ENCODE assay signal across 17 mouse cellular contexts in the genomic region with DNA sequence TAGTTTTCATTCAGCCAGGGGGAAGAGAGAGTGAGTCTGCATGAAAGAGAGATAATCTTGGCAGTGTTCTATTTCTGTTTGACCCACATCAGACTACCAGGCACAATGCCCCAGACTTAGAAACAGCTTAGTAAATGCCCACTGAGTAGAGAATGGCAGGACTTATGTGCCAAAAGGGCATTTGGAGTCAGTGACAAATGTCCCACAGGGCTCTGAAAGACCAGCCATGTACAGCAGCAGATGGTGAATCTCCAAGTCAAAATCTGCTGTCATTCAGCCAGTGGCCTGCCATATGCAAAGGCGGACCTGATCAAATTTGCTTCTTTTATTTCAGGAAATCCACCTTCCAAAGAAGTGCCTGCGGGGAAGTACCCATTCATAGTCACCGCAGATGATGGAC. TPM values are rescaled to one million over a fixed set of nuclear protein-coding genes. Genes with fewer than 3 reads are reported as not detected.
DNase-seq lines count a peak whose midpoint lies in the region; ATAC-seq lines count a peak whose summit lies in the region.
"Had no signal": no experiment of that assay in that cellular context is flagged by ENCODE, and none has a peak within 500 bp of the region (broad histone marks: within the 10 kb centered on the region; RNA-seq: fewer than 3 reads in every experiment).

No protein-coding gene starts in this region.

- H3K27me3 ChIP-seq in heart, embryonic 10.5 days (ENCODE audit: insufficient read depth, poor library complexity, severe bottlenecking), result no peaks in the 10 kb centered on the region
- H3K27me3 ChIP-seq in heart, embryonic 11.5 days (ENCODE audit: control insufficient read depth, insufficient read depth, low read length), result no peaks in the 10 kb centered on the region
- H3K27me3 ChIP-seq in midbrain, embryonic 14.5 days (ENCODE audit: control insufficient read depth, insufficient read depth, low read length), result no peaks in the 10 kb centered on the region
- no peaks in the 10 kb centered on the region for H3K27me3 ChIP-seq in midbrain, embryonic 11.5 days (ENCODE audit: control insufficient read depth, insufficient read depth, low read length)
- no peaks in the 10 kb centered on the region for H3K27me3 ChIP-seq in kidney, embryonic 15.5 days
- H3K27me3 ChIP-seq: embryonic facial prominence, embryonic 12.5 days; stomach, embryonic 15.5 days had no signal

- ATAC-seq in heart, embryonic 11.5 days (replicated peaks; ENCODE audit: insufficient number of reproducible peaks, low FRiP score, low TSS enrichment), result no peak
- ATAC-seq in midbrain, embryonic 14.5 days (ENCODE audit: low FRiP score, low TSS enrichment), result no peak
- ATAC-seq in midbrain, embryonic 11.5 days (ENCODE audit: low FRiP score), result no peak
- ATAC-seq in kidney, embryonic 15.5 days (replicated peaks; ENCODE audit: low FRiP score), result no peak

- H3K36me3 ChIP-seq in heart, embryonic 10.5 days, result 0 out of 2 replicates have a peak, but pooled peaks cover 3% of the 10 kb centered on the region
- H3K36me3 ChIP-seq in heart, embryonic 11.5 days (ENCODE audit: control insufficient read depth, insufficient read depth, low read length), result peaks cover 3% of the 10 kb centered on the region; the same call in 1 of the 2 replicates
- no peaks in the 10 kb centered on the region for H3K36me3 ChIP-seq in midbrain, embryonic 14.5 days (ENCODE audit: control insufficient read depth, insufficient read depth, low read length)
- H3K36me3 ChIP-seq in midbrain, embryonic 11.5 days (ENCODE audit: control insufficient read depth, insufficient read depth, low read length), result no peaks in the 10 kb centered on the region
- no peaks in the 10 kb centered on the region for H3K36me3 ChIP-seq in kidney, embryonic 15.5 days
- H3K36me3 ChIP-seq: embryonic facial prominence, embryonic 12.5 days; stomach, embryonic 15.5 days had no signal

- peaks cover 20% of the 10 kb centered on the region; the same call in 1 of the 2 replicates for H3K4me1 ChIP-seq in heart, embryonic 10.5 days
- H3K4me1 ChIP-seq in heart, embryonic 11.5 days (ENCODE audit: control insufficient read depth, insufficient read depth, low read length), result peaks cover 16% of the 10 kb centered on the region
- no peaks in the 10 kb centered on the region for H3K4me1 ChIP-seq in midbrain, embryonic 14.5 days (ENCODE audit: control insufficient read depth, insufficient read depth, low read length)
- no peaks in the 10 kb centered on the region for H3K4me1 ChIP-seq in midbrain, embryonic 11.5 days (ENCODE audit: control insufficient read depth, insufficient read depth, low read length)
- H3K4me1 ChIP-seq in kidney, embryonic 15.5 days, result no peaks in the 10 kb centered on the region
- H3K4me1 ChIP-seq: embryonic facial prominence, embryonic 12.5 days; stomach, embryonic 15.5 days had no signal

- no peak overlapping the region for H3K4me3 ChIP-seq in heart, embryonic 10.5 days
- no peak overlapping the region for H3K4me3 ChIP-seq in heart, embryonic 11.5 days (ENCODE audit: low read depth, low read length)
- H3K4me3 ChIP-seq in midbrain, embryonic 14.5 days (replicated peaks; ENCODE audit: low read depth, low read length), result no peak overlapping the region
- no peak overlapping the region for H3K4me3 ChIP-seq in midbrain, embryonic 11.5 days (ENCODE audit: low read depth, low read length)
- no peak overlapping the region for H3K4me3 ChIP-seq in kidney, embryonic 15.5 days (replicated peaks)
- H3K4me3 ChIP-seq: embryonic facial prominence, embryonic 12.5 days; left cerebral cortex, adult 2 months; stomach, embryonic 15.5 days had no signal

- no peak overlapping the region for H3K27ac ChIP-seq in heart, embryonic 10.5 days
- no peak overlapping the region for H3K27ac ChIP-seq in heart, embryonic 11.5 days (ENCODE audit: low read depth, low read length)
- no peak overlapping the region for H3K27ac ChIP-seq in midbrain, embryonic 14.5 days (replicated peaks; ENCODE audit: low read depth, low read length)
- no peak overlapping the region for H3K27ac ChIP-seq in midbrain, embryonic 11.5 days (ENCODE audit: low read depth, low read length)
- no peak overlapping the region for H3K27ac ChIP-seq in kidney, embryonic 15.5 days
- H3K27ac ChIP-seq: embryonic facial prominence, embryonic 12.5 days; left cerebral cortex, adult 2 months; macrophage; stomach, embryonic 15.5 days had no signal

- H3K4me2 ChIP-seq in heart, embryonic 11.5 days, result no peak overlapping the region
- no peak overlapping the region for H3K4me2 ChIP-seq in midbrain, embryonic 14.5 days (ENCODE audit: low read length)
- no peak overlapping the region for H3K4me2 ChIP-seq in midbrain, embryonic 11.5 days
- H3K4me2 ChIP-seq in kidney, embryonic 15.5 days, result no peak overlapping the region
- H3K4me2 ChIP-seq: embryonic facial prominence, embryonic 12.5 days; stomach, embryonic 15.5 days had no signal

- no peak overlapping the region for H3K9ac ChIP-seq in heart, embryonic 11.5 days (ENCODE audit: low read depth, low read length)
- no peak overlapping the region for H3K9ac ChIP-seq in midbrain, embryonic 14.5 days (replicated peaks; ENCODE audit: low read length)
- H3K9ac ChIP-seq in midbrain, embryonic 11.5 days (ENCODE audit: low read length), result no peak overlapping the region
- H3K9ac ChIP-seq in kidney, embryonic 15.5 days, result no peak overlapping the region
- H3K9ac ChIP-seq: embryonic facial prominence, embryonic 12.5 days; stomach, embryonic 15.5 days had no signal

- WGBS in heart, embryonic 10.5 days, result 93% methylated on average over 3 of the region's 3 CpGs
- WGBS in heart, embryonic 11.5 days (ENCODE audit: insufficient replicate concordance), result 99% methylated on average over 3 of the region's 3 CpGs
- 83% methylated on average over 3 of the region's 3 CpGs for WGBS in midbrain, embryonic 14.5 days
- 97% methylated on average over 3 of the region's 3 CpGs for WGBS in midbrain, embryonic 11.5 days
- WGBS in kidney, embryonic 15.5 days, result 91% methylated on average over 3 of the region's 3 CpGs

- H3K9me3 ChIP-seq in heart, embryonic 10.5 days, result no peaks in the 10 kb centered on the region
- 0 out of 2 replicates have a peak, but pooled peaks cover 3% of the 10 kb centered on the region for H3K9me3 ChIP-seq in heart, embryonic 11.5 days (replicated peaks; ENCODE audit: control insufficient read depth, low read length)
- no peaks in the 10 kb centered on the region for H3K9me3 ChIP-seq in midbrain, embryonic 14.5 days (ENCODE audit: control insufficient read depth, low read length)
- H3K9me3 ChIP-seq in midbrain, embryonic 11.5 days (ENCODE audit: control insufficient read depth, low read length), result no peaks in the 10 kb centered on the region
- H3K9me3 ChIP-seq in kidney, embryonic 15.5 days (replicated peaks), result no peaks in the 10 kb centered on the region
- H3K9me3 ChIP-seq: embryonic facial prominence, embryonic 12.5 days; stomach, embryonic 15.5 days had no signal

- peak; percentile 54 for DNase-seq in heart, embryonic 10.5 days (ENCODE audit: low spot score)
- DNase-seq in midbrain, embryonic 14.5 days, result peak; percentile 4
- DNase-seq in midbrain, embryonic 11.5 days (ENCODE audit: low spot score, missing footprints), result no peak
- peak; percentile 92 for DNase-seq in cerebellum, adult 11-12 months
- DNase-seq in cerebellum, postnatal 36 days, result peak; percentile 82 to 91
- DNase-seq in left cerebral cortex, postnatal 25 days (ENCODE audit: low spot score in 2 of 2), result no peak
- DNase-seq: gastrocnemius, postnatal 36 days; kidney, adult 9 months; liver; lung, adult 2 months; right cerebral cortex, adult 18-20 months had no signal

- intact Hi-C loops in left cerebral cortex, postnatal 25 days (cut with DNase I), result loop anchor here (5.0 kb wide), 1 partner anchor 36 kb away; a partner anchor contains a TSS

RNA-seq across cellular contexts. Expression of a gene that starts 36.1 kb away (rescaled TPM):
- 1.9 and 2.4 TPM in 2 replicates for polyA plus RNA-seq in heart, embryonic 10.5 days (2016; fragmentation: Nextera tagmentation; extraction: Ambion mirVana)
- 2.8 and 3.0 TPM in 2 replicates for polyA plus RNA-seq in heart, embryonic 11.5 days (2014; fragmentation: Nextera tagmentation; extraction: Ambion mirVana)
- polyA plus RNA-seq in midbrain, embryonic 14.5 days (2014; fragmentation: Nextera tagmentation; extraction: Ambion mirVana), result 0.36 and 0.61 TPM in 2 replicates
- 0.65 and 0.93 TPM in 2 replicates for polyA plus RNA-seq in midbrain, embryonic 11.5 days (2014; fragmentation: Nextera tagmentation; extraction: Ambion mirVana)
- 2.2 and 3.6 TPM in 2 replicates for polyA plus RNA-seq in kidney, embryonic 15.5 days (2015; fragmentation: Nextera tagmentation; extraction: Ambion mirVana)
- total RNA-seq in left cerebral cortex, postnatal 25 days (2021), result 1 to 10 TPM; 2.7 to 4.6 TPM

Comparison
In these comparisons a context has a peak if more than half of its experiments do, and no peak if none do; other contexts are left out.
1. DNase-seq: peak in heart, embryonic 10.5 days (single experiment), midbrain, embryonic 14.5 days (single experiment), cerebellum, adult 11-12 months (single experiment) and cerebellum, postnatal 36 days (2 of 2); none in midbrain, embryonic 11.5 days (single experiment) and left cerebral cortex, postnatal 25 days (0 of 2).